Mouse (Mus musculus) hindbrain, postnatal 0 days (tissue): ENCODE data around the gene Fyb. TPM values are rescaled to one million over a fixed set of nuclear protein-coding genes. Genes with fewer than 3 reads are reported as not detected.
A peak's percentile ranks its signal among the peaks of the same experiment; 100 is the strongest.

Experiments used
- ATAC-seq: fragments of 200-750 bp; cut with Nextera tagmentation; 2 replicates; pipeline ENCODE4 v1.8.0; 2017; ENCODE audit warnings: mild to moderate bottlenecking, moderate TSS enrichment, moderate library complexity
- DNase-seq: peaks from one replicate; pipeline ENCODE4 v3.0.0-alpha.2; 2015; ENCODE audit warnings: low spot score
- H3K27ac ChIP-seq: fragments of 300-500 bp; sonication (generic); 2 replicates; pipeline ENCODE4 v1.5.1; 2014; ENCODE audit warnings: mild to moderate bottlenecking
- H3K27me3 ChIP-seq: fragments of 300-500 bp; sonication (generic); 2 replicates; pipeline ENCODE4 v1.6.1; 2014; ENCODE audit warnings: low read length, mixed read lengths; ENCODE audit not compliant: insufficient read depth
- H3K36me3 ChIP-seq: fragments of 300-500 bp; sonication (generic); 2 replicates; pipeline ENCODE4 v1.6.1; 2014; ENCODE audit warnings: low read length, mixed read lengths; ENCODE audit not compliant: insufficient read depth
- H3K4me1 ChIP-seq: fragments of 300-500 bp; sonication (generic); 2 replicates; pipeline ENCODE4 v1.6.1; 2014; ENCODE audit warnings: antibody characterized with exemption, low read length, mixed read lengths; ENCODE audit not compliant: insufficient read depth
- H3K4me2 ChIP-seq: fragments of 300-500 bp; sonication (generic); 2 replicates; pipeline ENCODE4 v1.6.1; 2014; ENCODE audit warnings: low read depth, mild to moderate bottlenecking, low read length, moderate library complexity, mixed read lengths
- H3K4me3 ChIP-seq: fragments of 300-500 bp; sonication (generic); 2 replicates; pipeline ENCODE4 v1.5.1; 2014; ENCODE audit warnings: low read length
- H3K9ac ChIP-seq: fragments of 300-500 bp; sonication (generic); replicated peaks from 2 replicates; pipeline ENCODE4 v1.6.1; 2014; ENCODE audit warnings: mild to moderate bottlenecking, low read length, moderate library complexity, mixed read lengths
- H3K9me3 ChIP-seq: fragments of 300-500 bp; sonication (generic); 2 replicates; pipeline ENCODE4 v1.6.1; 2016; ENCODE audit warnings: low read length, mixed read lengths
- CTCF ChIP-seq: IDR thresholded peaks from 2 replicates; pipeline ENCODE4 v1.5.1; 2016; ENCODE audit warnings: antibody characterized with exemption, control low read depth, low read depth
- WGBS: fragments of 180-500 bp; shearing (Covaris S2); extraction: QIAGEN DNeasy Blood & Tissue Kit; methylation state at CpG from one replicate; pipeline ENCODE4 v1.1.7; 2014; 5-methylcytosine and 5-hydroxymethylcytosine counted together
- polyA plus RNA-seq: library from polyadenylated mRNA; unstranded; fragments of >200 nt; fragmentation: Nextera tagmentation; extraction: Ambion mirVana; gene quantifications from 2 replicates; pipeline ENCODE4 v1.2.1, GENCODE M21; 2015
- total RNA-seq: library from RNA; depleted of rRNA; stranded (reverse); fragments of >200 nt; gene quantifications from 2 replicates; pipeline ENCODE4 v1.2.3, GENCODE M21; 2014; rRNA removed

Fyb gene
- total RNA-seq, result 0.25 and 0.73 TPM in 2 replicates
- 3.7 and 4.3 TPM in 2 replicates for polyA plus RNA-seq

DNA sequence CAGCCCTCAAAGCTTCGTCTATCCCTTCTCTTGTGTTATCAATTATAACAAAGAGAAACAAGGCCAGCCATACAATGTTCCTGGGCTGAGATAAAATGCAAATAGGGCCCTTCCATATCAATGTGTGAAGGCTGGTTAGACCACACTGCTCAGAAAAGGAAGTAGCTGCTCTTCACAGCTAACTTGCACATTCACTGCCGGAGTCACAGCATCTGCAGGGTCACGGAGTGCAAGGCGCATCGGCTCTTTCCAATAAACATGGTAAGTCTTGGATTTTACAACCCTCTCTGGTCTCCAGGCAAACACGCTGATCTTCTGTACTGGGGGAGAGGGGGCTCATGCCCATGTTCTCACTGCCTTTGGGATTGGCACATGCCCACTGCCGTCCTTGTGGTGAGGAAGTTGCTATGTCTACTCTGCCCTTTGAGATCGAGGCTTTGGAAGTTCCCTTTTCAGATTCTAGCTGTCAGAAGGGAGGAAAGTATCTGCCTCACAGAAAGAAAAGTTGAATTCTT is at the start of gene Fyb:
TSS of gene Fyb (plus strand) at position 201 of the 515 bp plus-strand sequence.
- TF ChIP-seq CTCF, result no peak
- Histone ChIP-seq H3K36me3 (no peaks in the 10 kb centered on the region), H3K9me3 (no peaks in the 10 kb centered on the region), H3K4me3 (no peak within 1 kb of the TSS), H3K9ac (no peak within 1 kb of the TSS), H3K27ac (no peak within 1 kb of the TSS), H3K4me2 (no peak within 1 kb of the TSS), H3K4me1 (no peaks in the 10 kb centered on the region), H3K27me3 (no peaks in the 10 kb centered on the region)
- DNase-seq (no peak), ATAC-seq (no peak)
- 88% methylated on average over 8 of the region's 8 CpGs for WGBS

DNA sequence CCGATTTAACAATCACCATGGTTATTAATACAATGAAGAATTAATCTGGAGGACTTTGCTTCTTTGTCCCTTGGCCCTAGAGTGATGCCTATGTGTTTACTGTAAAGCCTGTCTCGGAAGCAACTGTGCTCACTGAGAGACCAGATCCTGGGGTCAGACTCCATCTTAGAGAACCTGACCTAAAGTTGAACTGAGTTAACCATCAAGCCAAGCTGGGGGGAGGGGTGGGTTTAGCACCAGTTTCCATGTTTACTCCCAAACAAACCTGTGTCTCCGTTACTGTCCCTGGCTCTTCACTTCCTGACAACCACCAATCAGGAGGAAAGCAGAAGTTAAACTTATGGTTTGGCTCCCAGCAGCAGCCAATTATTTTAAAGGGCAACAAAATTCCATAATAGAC is 39.1 kb upstream of the Fyb start:
- Histone ChIP-seq H3K9ac (no peak overlapping the region), H3K4me1 (no peaks in the 10 kb centered on the region), H3K27ac (no peak overlapping the region), H3K4me3 (no peak overlapping the region), H3K9me3 (peaks cover 4% of the 10 kb centered on the region), H3K36me3 (no peaks in the 10 kb centered on the region), H3K4me2 (no peak overlapping the region), H3K27me3 (no peaks in the 10 kb centered on the region)
- DNase-seq (no peak), ATAC-seq (no peak)
- WGBS, result 75% methylated on average over 3 of the region's 3 CpGs
- no peak for TF ChIP-seq CTCF

DNA sequence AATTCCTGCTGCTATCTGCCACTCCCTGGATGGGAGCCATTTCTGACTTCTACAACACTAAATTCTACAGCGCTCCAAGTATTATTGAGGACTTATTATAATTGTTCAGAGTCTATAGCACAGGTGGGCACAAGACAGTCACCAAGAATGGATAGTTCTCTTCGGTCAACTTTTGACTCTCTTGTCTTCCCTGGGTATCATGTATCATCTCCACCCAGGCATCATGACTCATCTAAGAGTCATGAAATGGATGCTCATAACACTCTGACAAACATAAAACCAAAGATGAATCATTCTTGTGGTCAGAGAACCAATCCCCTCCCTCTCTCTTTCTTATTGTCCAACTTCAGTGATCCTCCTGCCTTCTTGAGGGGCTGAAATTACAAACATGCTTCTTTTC is 30.3 kb upstream of the Fyb start:
- no peak overlapping the region for H3K4me3 ChIP-seq
- no peak for TF ChIP-seq CTCF
- ATAC-seq (no peak), DNase-seq (no peak)
- no peak overlapping the region for H3K4me2 ChIP-seq
- no peak overlapping the region for H3K9ac ChIP-seq
- H3K36me3 ChIP-seq, result no peaks in the 10 kb centered on the region
- no peaks in the 10 kb centered on the region for H3K9me3 ChIP-seq
- 91% methylated on average over 2 of the region's 2 CpGs for WGBS
- no peak overlapping the region for H3K27ac ChIP-seq
- H3K27me3 ChIP-seq, result no peaks in the 10 kb centered on the region
- H3K4me1 ChIP-seq, result no peaks in the 10 kb centered on the region

DNA sequence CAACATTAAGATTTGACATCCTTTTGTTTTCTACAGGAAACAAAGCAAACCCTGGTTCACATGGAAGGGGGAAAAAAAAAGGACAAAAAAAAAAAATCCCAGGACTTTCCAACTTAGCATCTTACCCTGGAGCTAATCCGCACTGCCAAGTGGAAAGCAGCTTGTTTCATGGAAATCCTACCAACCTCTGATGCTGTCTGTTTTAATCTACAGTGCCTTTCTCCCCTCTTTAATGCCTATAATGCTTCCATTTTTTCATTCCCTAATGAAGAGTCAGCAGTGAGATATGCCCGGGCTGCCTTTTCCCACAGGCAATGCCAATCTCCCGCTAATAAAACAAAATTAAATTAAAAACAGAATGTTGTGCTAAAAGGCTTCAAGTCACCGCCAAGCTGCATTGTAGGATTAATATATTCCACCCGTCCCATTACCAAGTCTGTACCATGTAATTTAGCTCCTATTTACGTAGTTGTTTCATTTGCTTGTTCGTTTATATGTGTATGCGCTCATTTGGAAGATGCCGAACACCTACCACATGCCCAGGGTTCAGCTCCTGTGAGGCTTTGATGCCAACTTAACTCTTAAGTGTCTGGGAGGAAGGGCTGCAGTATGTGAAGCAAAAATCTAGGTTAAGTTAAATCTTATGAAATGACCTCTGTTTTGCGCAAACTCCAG is 24.1 kb upstream of the Fyb start:
- H3K4me1 ChIP-seq, result no peaks in the 10 kb centered on the region
- TF ChIP-seq CTCF, result no peak
- DNase-seq (peak; percentile 6), ATAC-seq (no peak)
- H3K4me2 ChIP-seq, result 0 out of 2 replicates have a peak overlapping the region, but pooled peaks have one; percentile 1
- H3K27me3 ChIP-seq, result no peaks in the 10 kb centered on the region
- no peaks in the 10 kb centered on the region for H3K9me3 ChIP-seq
- H3K9ac ChIP-seq, result no peak overlapping the region
- H3K36me3 ChIP-seq, result no peaks in the 10 kb centered on the region
- 47% methylated on average over 10 of the region's 10 CpGs for WGBS
- no peak overlapping the region for H3K4me3 ChIP-seq
- H3K27ac ChIP-seq, result no peak overlapping the region

DNA sequence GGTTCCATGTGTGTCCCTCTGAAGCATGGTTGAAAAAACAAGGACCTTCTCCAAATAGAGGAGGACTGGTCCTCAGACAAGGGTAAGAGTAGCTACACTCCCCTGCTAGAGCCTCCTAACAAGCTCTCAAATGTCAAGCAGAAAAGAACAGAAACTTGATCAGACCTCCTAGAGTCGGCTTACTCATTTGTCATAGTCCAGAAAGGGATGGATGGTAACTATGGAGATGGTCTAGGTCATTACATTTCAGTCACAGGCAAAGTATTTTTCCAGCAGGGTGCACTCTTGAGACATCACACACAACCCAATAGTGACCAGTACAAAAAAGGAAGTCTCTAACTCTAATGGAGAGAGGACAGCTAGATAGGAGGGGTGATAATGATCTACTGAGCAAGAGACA is 21.9 kb upstream of the Fyb start:
- DNase-seq (no peak), ATAC-seq (no peak)
- no peak for TF ChIP-seq CTCF
- Histone ChIP-seq H3K4me2 (no peak overlapping the region), H3K9ac (no peak overlapping the region), H3K27ac (no peak overlapping the region), H3K4me1 (no peaks in the 10 kb centered on the region), H3K27me3 (no peaks in the 10 kb centered on the region), H3K4me3 (no peak overlapping the region), H3K36me3 (no peaks in the 10 kb centered on the region), H3K9me3 (no peaks in the 10 kb centered on the region)
- 45% methylated on average over 1 of the region's 1 CpGs for WGBS

DNA sequence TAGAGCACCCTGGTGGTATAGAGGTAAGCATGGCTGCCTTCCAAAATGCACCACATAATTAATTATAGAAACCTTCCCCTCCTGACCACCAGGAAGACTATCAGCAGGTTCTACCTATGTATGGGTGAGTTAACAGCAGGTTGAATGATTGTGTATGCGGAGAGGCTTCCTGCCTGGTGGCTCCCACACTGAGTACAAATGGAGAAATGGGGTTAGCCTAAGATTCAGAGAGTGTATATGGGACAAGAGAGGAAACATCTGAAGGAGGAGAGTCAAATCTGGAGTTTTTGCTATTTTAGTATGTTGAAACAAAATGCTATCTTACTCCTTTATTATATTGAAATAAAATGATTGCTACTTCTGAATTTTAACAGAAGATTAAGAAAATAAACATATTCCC is 5.1 kb upstream of the Fyb start:
- H3K4me1 ChIP-seq, result no peaks in the 10 kb centered on the region

DNA sequence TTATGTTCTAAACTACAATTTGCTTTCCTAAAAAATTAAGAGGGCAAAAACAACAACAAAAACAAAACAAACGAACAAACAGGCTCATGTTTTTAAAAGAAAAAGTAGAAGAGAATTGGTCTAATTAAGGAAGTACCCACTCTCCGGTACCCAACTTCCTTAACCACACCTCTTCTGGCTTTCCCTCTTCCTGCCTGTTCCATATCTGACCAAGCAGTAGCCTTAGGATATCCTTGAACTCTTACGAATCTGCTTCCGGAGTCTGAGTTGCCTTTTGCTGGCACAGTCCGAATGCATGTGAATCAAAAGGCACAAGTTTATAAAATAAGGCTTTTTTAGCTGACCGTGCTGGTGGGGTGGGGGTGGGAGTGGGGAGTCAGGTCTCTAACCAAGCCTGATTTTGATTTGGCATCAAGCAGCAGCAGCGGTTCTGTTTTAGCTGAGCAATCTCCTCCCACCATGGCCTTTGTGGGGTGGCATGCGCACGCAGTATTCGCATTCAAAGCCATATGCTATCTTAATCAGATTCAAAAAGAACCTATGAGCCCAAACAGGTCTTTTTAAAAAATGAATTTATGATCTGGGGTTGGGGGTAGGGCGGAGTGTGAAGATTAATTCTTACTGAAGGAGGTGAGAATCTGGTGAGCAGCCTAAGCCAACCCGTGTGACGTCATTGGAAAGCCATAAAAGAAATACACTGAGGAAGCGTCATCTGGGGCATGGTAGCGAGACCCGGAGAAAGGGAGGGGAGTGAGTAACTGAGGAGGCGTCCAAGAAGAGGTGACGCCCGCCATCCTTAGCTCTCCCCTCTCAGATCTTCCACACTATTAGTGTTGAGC is 3.0 kb upstream of the Fyb start:
- ATAC-seq, result no peak
- no peak overlapping the region for H3K9ac ChIP-seq

More for the DNA sequence above, 5.1 kb upstream of the Fyb start:
- no peaks in the 10 kb centered on the region for H3K9me3 ChIP-seq
- no peak overlapping the region for H3K4me2 ChIP-seq
- DNase-seq, result no peak
- no peaks in the 10 kb centered on the region for H3K27me3 ChIP-seq
- no peak overlapping the region for H3K27ac ChIP-seq
- WGBS, result 95% methylated on average over 1 of the region's 1 CpGs
- no peak overlapping the region for H3K9ac ChIP-seq
- no peak for TF ChIP-seq CTCF
- no peak overlapping the region for H3K4me3 ChIP-seq
- H3K36me3 ChIP-seq, result no peaks in the 10 kb centered on the region
- no peak for ATAC-seq

More for the DNA sequence above, 3.0 kb upstream of the Fyb start:
- WGBS, result 88% methylated on average over 19 of the region's 19 CpGs
- no peak for DNase-seq
- no peak for TF ChIP-seq CTCF
- Histone ChIP-seq H3K9me3 (no peaks in the 10 kb centered on the region), H3K36me3 (no peaks in the 10 kb centered on the region), H3K4me2 (no peak overlapping the region), H3K4me3 (no peak overlapping the region), H3K4me1 (no peaks in the 10 kb centered on the region), H3K27me3 (no peaks in the 10 kb centered on the region), H3K27ac (no peak overlapping the region)
